Mouse (Mus musculus) MEL (cell line): ENCODE results near the gene Snrpd2.
A peak's percentile ranks its signal among the peaks of the same experiment; 100 is the strongest.

ENCODE experiments used
- CTCF ChIP-seq, 3 experiments: IDR thresholded peaks in 2 of 3; conservative IDR thresholded peaks in 1 of 3; 2 replicates each; pipeline ENCODE4 v1.5.1; 2011 to 2012; ENCODE audit warnings: low read length in 3 of 3, low read depth in 2 of 3, mild to moderate bottlenecking in 2 of 3, improper control_type of control experiment in 1 of 3, inconsistent platforms in 1 of 3, mixed read lengths in 1 of 3, moderate library complexity in 1 of 3; ENCODE audit not compliant: control insufficient read depth in 1 of 3, insufficient read depth in 1 of 3, poor library complexity in 1 of 3, severe bottlenecking in 1 of 3
- POLR2AphosphoS5 ChIP-seq: IDR thresholded peaks from 2 replicates; pipeline ENCODE4 v1.6.1; 2012; ENCODE audit warnings: low read depth, borderline replicate concordance, mild to moderate bottlenecking, inconsistent platforms, low read length, moderate library complexity, mixed read lengths

- TF ChIP-seq POLR2AphosphoS5 (no peak), CTCF (IDR thresholded peaks at IDR 0.05 in 2 of 3, conservative IDR thresholded peaks at IDR 0.05 in 1 of 3; ENCODE audit: control insufficient read depth in 1 of 3, insufficient read depth in 1 of 3, low read depth in 2 of 3, low read length in 3 of 3, poor library complexity in 1 of 3, severe bottlenecking in 1 of 3) (peak; percentile 44 to 65 (median 48))
These were observed 45.2 kb downstream of the Snrpd2 start for GRCm38 (mm10) chr7:19194676-19195075.
